Mouse (Mus musculus): ENCODE results near the gene Lcn5. TPM values are rescaled to one million over a fixed set of nuclear protein-coding genes. Genes with fewer than 3 reads are reported as not detected.

The Lcn5 gene
- polyA plus RNA-seq, 1 experiment from 2014 or later = not detected

Other genes starting within 250 kb of the Lcn5 start
- 0.20 TPM in 1 of 2 replicates, not detected in the other for gene Fut7, start 234.7 kb upstream of the Lcn5 start, polyA plus RNA-seq (2015; fragmentation: Nextera tagmentation; extraction: Ambion mirVana)
- 11.6 and 14.1 TPM in 2 replicates for gene Abca2, start 229.2 kb upstream of the Lcn5 start, polyA plus RNA-seq (2015; fragmentation: Nextera tagmentation; extraction: Ambion mirVana)
- 3.3 and 3.4 TPM in 2 replicates for gene Clic3, start 201.1 kb upstream of the Lcn5 start, polyA plus RNA-seq (2015; fragmentation: Nextera tagmentation; extraction: Ambion mirVana)
- 100 and 101 TPM in 2 replicates for gene Paxx, start 196.9 kb upstream of the Lcn5 start, polyA plus RNA-seq (2015; fragmentation: Nextera tagmentation; extraction: Ambion mirVana)
- gene Ptgds, start 187.9 kb upstream of the Lcn5 start, polyA plus RNA-seq (2015; fragmentation: Nextera tagmentation; extraction: Ambion mirVana) = 112 and 123 TPM in 2 replicates
- gene Lcn12, start 164.0 kb upstream of the Lcn5 start, polyA plus RNA-seq (2015; fragmentation: Nextera tagmentation; extraction: Ambion mirVana) = not detected in 2 replicates
- 128 and 130 TPM in 2 replicates for gene Fbxw5, start 157.2 kb upstream of the Lcn5 start, polyA plus RNA-seq (2015; fragmentation: Nextera tagmentation; extraction: Ambion mirVana)
- gene C8g, start 156.2 kb upstream of the Lcn5 start, polyA plus RNA-seq (2015; fragmentation: Nextera tagmentation; extraction: Ambion mirVana) = 3.4 and 4.7 TPM in 2 replicates
- gene Traf2, start 111.0 kb upstream of the Lcn5 start, polyA plus RNA-seq (2015; fragmentation: Nextera tagmentation; extraction: Ambion mirVana) = 28.2 and 28.6 TPM in 2 replicates
- gene Edf1, start 100.1 kb upstream of the Lcn5 start, polyA plus RNA-seq (2015; fragmentation: Nextera tagmentation; extraction: Ambion mirVana) = 368 and 393 TPM in 2 replicates
- 4.2 and 5.3 TPM in 2 replicates for gene Mamdc4, start 83.1 kb upstream of the Lcn5 start, polyA plus RNA-seq (2015; fragmentation: Nextera tagmentation; extraction: Ambion mirVana)
- 151 and 158 TPM in 2 replicates for gene Phpt1, start 82.7 kb upstream of the Lcn5 start, polyA plus RNA-seq (2015; fragmentation: Nextera tagmentation; extraction: Ambion mirVana)
- 5.5 and 5.9 TPM in 2 replicates for gene Ajm1, start 76.2 kb upstream of the Lcn5 start, polyA plus RNA-seq (2015; fragmentation: Nextera tagmentation; extraction: Ambion mirVana)
- gene Rabl6, start 49.4 kb upstream of the Lcn5 start, polyA plus RNA-seq (2015; fragmentation: Nextera tagmentation; extraction: Ambion mirVana) = 78.8 and 81.1 TPM in 2 replicates
- gene Ccdc183, start 40.3 kb upstream of the Lcn5 start, polyA plus RNA-seq (2015; fragmentation: Nextera tagmentation; extraction: Ambion mirVana) = 0.14 and 0.20 TPM in 2 replicates
- gene Tmem141, start 35.9 kb upstream of the Lcn5 start, polyA plus RNA-seq (2015; fragmentation: Nextera tagmentation; extraction: Ambion mirVana) = 23.8 and 25.0 TPM in 2 replicates
- 2.2 and 2.7 TPM in 2 replicates for gene Fcna, start 29.9 kb upstream of the Lcn5 start, polyA plus RNA-seq (2015; fragmentation: Nextera tagmentation; extraction: Ambion mirVana)
- gene Lcn8, start 4.8 kb upstream of the Lcn5 start, polyA plus RNA-seq (2015; fragmentation: Nextera tagmentation; extraction: Ambion mirVana) = not detected in 2 replicates
- not detected in 2 replicates for gene Lcn6, start 18.8 kb downstream of the Lcn5 start, polyA plus RNA-seq (2015; fragmentation: Nextera tagmentation; extraction: Ambion mirVana)
- gene Lcn10, start 24.8 kb downstream of the Lcn5 start, polyA plus RNA-seq (2015; fragmentation: Nextera tagmentation; extraction: Ambion mirVana) = not detected in 2 replicates
- gene Obp2a, start 42.1 kb downstream of the Lcn5 start, polyA plus RNA-seq (2015; fragmentation: Nextera tagmentation; extraction: Ambion mirVana) = not detected in 2 replicates
- gene Bmyc, start 48.8 kb downstream of the Lcn5 start, polyA plus RNA-seq (2015; fragmentation: Nextera tagmentation; extraction: Ambion mirVana) = 115 TPM in 2 replicates
- gene Obp2b, start 79.1 kb downstream of the Lcn5 start, polyA plus RNA-seq (2015; fragmentation: Nextera tagmentation; extraction: Ambion mirVana) = not detected in 2 replicates
- not detected in 2 replicates for gene Lcn3, start 107.6 kb downstream of the Lcn5 start, polyA plus RNA-seq (2015; fragmentation: Nextera tagmentation; extraction: Ambion mirVana)
- gene Lcn11, start 119.1 kb downstream of the Lcn5 start, polyA plus RNA-seq (2015; fragmentation: Nextera tagmentation; extraction: Ambion mirVana) = not detected in 2 replicates
- not detected in 2 replicates for gene Gm13539, start 124.3 kb downstream of the Lcn5 start, polyA plus RNA-seq (2015; fragmentation: Nextera tagmentation; extraction: Ambion mirVana)
- gene Glt6d1, start 157.9 kb downstream of the Lcn5 start, polyA plus RNA-seq (2015; fragmentation: Nextera tagmentation; extraction: Ambion mirVana) = not detected in 2 replicates
- not detected in 2 replicates for gene Lcn9, start 165.2 kb downstream of the Lcn5 start, polyA plus RNA-seq (2015; fragmentation: Nextera tagmentation; extraction: Ambion mirVana)
- gene Sohlh1, start 189.3 kb downstream of the Lcn5 start, polyA plus RNA-seq (2015; fragmentation: Nextera tagmentation; extraction: Ambion mirVana) = not detected in 2 replicates
- gene Kcnt1, start 205.8 kb downstream of the Lcn5 start, polyA plus RNA-seq (2015; fragmentation: Nextera tagmentation; extraction: Ambion mirVana) = 6.2 and 7.7 TPM in 2 replicates